Mouse (Mus musculus): ENCODE data around the gene Zfp948.
"Not testable (repeated sequence)": the region's sequence is repeated elsewhere in the genome, so short reads cannot be mapped to it uniquely, and the experiment has no call there.

Gene Zfp948

DNA sequence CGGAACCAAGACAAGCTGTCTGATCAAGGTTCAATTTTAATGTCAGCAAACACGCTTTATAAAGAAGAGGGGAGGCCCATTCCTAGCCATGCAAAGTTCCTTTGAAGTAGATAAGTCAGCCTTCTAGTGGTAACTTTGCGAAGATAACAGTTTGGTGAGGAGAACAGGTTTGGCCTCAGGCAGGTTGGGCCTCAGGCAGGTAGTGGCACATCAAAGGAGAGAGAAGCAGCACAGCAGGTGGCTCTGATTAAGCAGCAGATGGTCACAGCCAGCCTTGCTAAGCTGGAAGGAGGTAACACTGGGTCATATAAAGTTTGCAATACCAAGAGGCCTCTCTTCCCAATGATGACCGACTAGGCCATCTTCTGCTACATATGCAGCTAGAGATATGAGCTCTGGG lies 69.0 kb downstream of the Zfp948 start:
- not testable (repeated sequence) for DNase-seq (ENCODE audit: low spot score)
